In genomic region chr10:122886916-122887527, GRCm38 (mm10) we compare ENCODE assay signal across 8 mouse cellular contexts.
DNase-seq lines count a peak whose midpoint lies in the region; ATAC-seq and TF ChIP-seq lines count a peak whose summit lies in the region.

No protein-coding gene starts in this region.

- TF ChIP-seq CTCF in kidney, adult 2 months (conservative IDR thresholded peaks at IDR 0.05; ENCODE audit: insufficient read depth, insufficient read length, low read depth, low read length), result no peak
- no peak for TF ChIP-seq CTCF in midbrain, postnatal 0 days (IDR thresholded peaks at IDR 0.05)

- no peaks in the 10 kb centered on the region for H3K36me3 ChIP-seq in kidney, adult 2 months (ENCODE audit: control insufficient read depth, insufficient read depth, low read length)
- no peaks in the 10 kb centered on the region for H3K36me3 ChIP-seq in embryonic facial prominence, embryonic 12.5 days
- no peaks in the 10 kb centered on the region for H3K36me3 ChIP-seq in hindbrain, embryonic 15.5 days
- H3K36me3 ChIP-seq in midbrain, postnatal 0 days (ENCODE audit: insufficient read depth, low read length), result 0 out of 2 replicates have a peak, but pooled peaks cover 3% of the 10 kb centered on the region

- no peak for ATAC-seq in embryonic facial prominence, embryonic 12.5 days (ENCODE audit: insufficient number of reproducible peaks, insufficient read depth, low FRiP score, low TSS enrichment)
- no peak; the same call in 1 of the 2 replicates for ATAC-seq in hindbrain, embryonic 15.5 days (ENCODE audit: low FRiP score, low read depth)
- ATAC-seq in midbrain, postnatal 0 days (ENCODE audit: low FRiP score), result no peak

- peaks cover 31% of the 10 kb centered on the region for H3K4me1 ChIP-seq in kidney, adult 2 months (ENCODE audit: control insufficient read depth, insufficient read depth, low read length)
- peaks cover 67% of the 10 kb centered on the region for H3K4me1 ChIP-seq in embryonic facial prominence, embryonic 12.5 days
- H3K4me1 ChIP-seq in hindbrain, embryonic 15.5 days (replicated peaks), result peaks cover 79% of the 10 kb centered on the region
- peaks cover 29% of the 10 kb centered on the region for H3K4me1 ChIP-seq in midbrain, postnatal 0 days (ENCODE audit: insufficient read depth, low read length)

- no peak for TF ChIP-seq POLR2A in kidney, adult 2 months (IDR thresholded peaks at IDR 0.05; ENCODE audit: low read depth, low read length)

- H3K9ac ChIP-seq in embryonic facial prominence, embryonic 12.5 days, result no peak overlapping the region
- peak overlapping the region; percentile 41; the same call in 1 of the 2 replicates for H3K9ac ChIP-seq in hindbrain, embryonic 15.5 days
- H3K9ac ChIP-seq in midbrain, postnatal 0 days (replicated peaks; ENCODE audit: low read length, poor library complexity, severe bottlenecking), result peak overlapping the region; percentile 20; the same call in 1 of the 2 replicates

- H3K9me3 ChIP-seq in embryonic facial prominence, embryonic 12.5 days, result no peaks in the 10 kb centered on the region
- H3K9me3 ChIP-seq in hindbrain, embryonic 15.5 days, result no peaks in the 10 kb centered on the region
- H3K9me3 ChIP-seq in midbrain, postnatal 0 days (ENCODE audit: low read length), result no peaks in the 10 kb centered on the region

- no peaks in the 10 kb centered on the region for H3K27me3 ChIP-seq in kidney, adult 2 months (replicated peaks; ENCODE audit: control insufficient read depth, insufficient read depth, low read length)
- H3K27me3 ChIP-seq in embryonic facial prominence, embryonic 12.5 days, result no peaks in the 10 kb centered on the region
- H3K27me3 ChIP-seq in hindbrain, embryonic 15.5 days, result no peaks in the 10 kb centered on the region
- H3K27me3 ChIP-seq in midbrain, postnatal 0 days (ENCODE audit: insufficient read depth, low read length), result no peaks in the 10 kb centered on the region

- peak overlapping the region; percentile 73; the same call in 1 of the 2 replicates for H3K27ac ChIP-seq in kidney, adult 2 months (ENCODE audit: insufficient read depth, low read depth, low read length)
- peak overlapping the region; percentile 98 for H3K27ac ChIP-seq in embryonic facial prominence, embryonic 12.5 days
- peak overlapping the region; percentile 93 for H3K27ac ChIP-seq in hindbrain, embryonic 15.5 days (replicated peaks)
- H3K27ac ChIP-seq in midbrain, postnatal 0 days (ENCODE audit: low read depth, low read length), result peak overlapping the region; percentile 77

- WGBS in kidney, adult 2 months, result 61% methylated on average over 14 of the region's 14 CpGs
- WGBS in embryonic facial prominence, embryonic 12.5 days, result 20% methylated on average over 14 of the region's 14 CpGs
- 14% methylated on average over 14 of the region's 14 CpGs for WGBS in hindbrain, embryonic 15.5 days
- 30% methylated on average over 14 of the region's 14 CpGs for WGBS in midbrain, postnatal 0 days

- no peak overlapping the region for H3K4me3 ChIP-seq in kidney, adult 2 months (ENCODE audit: insufficient read depth, low read depth, low read length)
- H3K4me3 ChIP-seq in embryonic facial prominence, embryonic 12.5 days, result no peak overlapping the region
- H3K4me3 ChIP-seq in hindbrain, embryonic 15.5 days, result no peak overlapping the region
- H3K4me3 ChIP-seq in midbrain, postnatal 0 days (ENCODE audit: low read depth, low read length), result no peak overlapping the region

- peak overlapping the region; percentile 33 for H3K4me2 ChIP-seq in embryonic facial prominence, embryonic 12.5 days (replicated peaks)
- H3K4me2 ChIP-seq in hindbrain, embryonic 15.5 days, result peak overlapping the region; percentile 40
- peak overlapping the region; percentile 20; the same call in 1 of the 2 replicates for H3K4me2 ChIP-seq in midbrain, postnatal 0 days (ENCODE audit: low read depth, low read length, poor library complexity, severe bottlenecking)

- DNase-seq in kidney, adult 2 months, result no peak
- DNase-seq in kidney, postnatal 36 days, result no peak
- no peak for DNase-seq in midbrain, postnatal 0 days (ENCODE audit: low spot score)
- no peak for DNase-seq in gastrocnemius, adult 8-10 months (ENCODE audit: low spot score in 2 of 2)
- DNase-seq in testis, postnatal 14 days (ENCODE audit: low spot score), result no peak
- no peak for DNase-seq in adrenal gland, postnatal 10 days
